Mouse (Mus musculus) lung, embryonic 14.5 days (tissue): ENCODE measurements around the gene Grk5. TPM values are rescaled to one million over a fixed set of nuclear protein-coding genes. Genes with fewer than 3 reads are reported as not detected.
"Not testable (repeated sequence)": the region's sequence is repeated elsewhere in the genome, so short reads cannot be mapped to it uniquely, and the experiment has no call there.

ENCODE experiments used
- ATAC-seq: fragments of 200-750 bp; cut with Nextera tagmentation; 2 replicates; pipeline ENCODE4 v1.8.0; 2017; ENCODE audit warnings: mild to moderate bottlenecking, moderate TSS enrichment, moderate library complexity; ENCODE audit not compliant: insufficient read depth
- DNase-seq: peaks from one replicate; pipeline ENCODE4 v3.0.0-alpha.2; 2015
- H3K27ac ChIP-seq: fragments of 300-500 bp; sonication (generic); 2 replicates; pipeline ENCODE4 v1.5.1; 2014; ENCODE audit warnings: low read depth, mild to moderate bottlenecking, moderate library complexity
- H3K27me3 ChIP-seq: fragments of 300-500 bp; sonication (generic); 2 replicates; pipeline ENCODE4 v1.6.1; 2014; ENCODE audit warnings: low read length, control low read depth; ENCODE audit not compliant: insufficient read depth
- H3K36me3 ChIP-seq: fragments of 300-500 bp; sonication (generic); 2 replicates; pipeline ENCODE4 v1.6.1; 2014; ENCODE audit warnings: control low read depth; ENCODE audit not compliant: insufficient read depth
- H3K4me1 ChIP-seq: fragments of 300-500 bp; sonication (generic); 2 replicates; pipeline ENCODE4 v1.6.1; 2014; ENCODE audit warnings: antibody characterized with exemption, control low read depth; ENCODE audit not compliant: insufficient read depth
- H3K4me2 ChIP-seq: fragments of 300-500 bp; sonication (generic); 2 replicates; pipeline ENCODE4 v1.6.1; 2014; ENCODE audit warnings: mild to moderate bottlenecking
- H3K4me3 ChIP-seq: fragments of 300-500 bp; sonication (generic); 2 replicates; pipeline ENCODE4 v1.5.1; 2014; ENCODE audit warnings: low read depth, low read length
- H3K9ac ChIP-seq: fragments of 300-500 bp; sonication (generic); 2 replicates; pipeline ENCODE4 v1.6.1; 2014
- H3K9me3 ChIP-seq: fragments of 300-500 bp; sonication (generic); 2 replicates; pipeline ENCODE4 v1.6.1; 2016; ENCODE audit warnings: low read depth, low read length, control low read depth
- CTCF ChIP-seq: IDR thresholded peaks from 2 replicates; pipeline ENCODE4 v1.5.1; 2016; ENCODE audit warnings: antibody characterized with exemption, low read depth
- WGBS: fragments of 180-500 bp; shearing (Covaris S2); extraction: QIAGEN DNeasy Blood & Tissue Kit; methylation state at CpG from one replicate; pipeline ENCODE4 v1.1.7; 2014; 5-methylcytosine and 5-hydroxymethylcytosine counted together
- polyA plus RNA-seq: library from polyadenylated mRNA; unstranded; fragments of >200 nt; fragmentation: Nextera tagmentation; extraction: Ambion mirVana; gene quantifications from 2 replicates; pipeline ENCODE4 v1.2.1, GENCODE M21; 2014

Gene Grk5
- 3.2 and 4.5 TPM in 2 replicates for polyA plus RNA-seq

DNA sequence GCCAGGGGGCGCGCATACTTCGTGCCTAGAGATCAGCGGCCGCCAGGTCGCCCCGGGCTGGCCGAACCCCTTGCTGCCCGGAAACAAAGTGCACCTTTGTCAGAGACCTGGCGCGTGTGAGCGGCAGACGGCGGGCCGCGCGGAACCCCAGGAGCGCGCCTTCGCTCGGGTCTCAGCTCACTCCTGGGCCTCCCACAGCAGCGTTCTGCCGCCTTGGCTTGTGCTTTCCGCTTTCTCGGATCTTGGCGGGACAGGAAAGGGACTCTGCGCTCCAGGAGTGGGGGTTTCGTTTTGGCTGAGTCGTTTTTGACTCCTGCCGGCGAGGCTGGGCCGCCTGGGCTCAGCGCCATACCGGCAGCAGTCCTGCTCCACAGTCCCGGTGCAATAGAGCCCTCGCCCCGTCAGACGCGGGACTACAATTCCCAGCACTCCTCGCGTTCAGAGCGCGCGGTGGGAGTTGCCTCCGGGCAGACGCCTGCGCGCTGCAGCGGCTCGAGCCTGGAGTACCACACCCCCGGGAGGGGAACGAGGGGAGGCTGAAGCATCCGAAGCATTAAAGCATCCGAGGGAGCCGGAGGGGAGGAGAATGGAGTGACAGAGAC, at the start of gene Grk5:
TSS of gene Grk5 (plus strand) at position 36 of the 602 bp plus-strand sequence.
- Histone ChIP-seq H3K4me2 (peak within 1 kb of the TSS; percentile 81), H3K27me3 (no peaks in the 10 kb centered on the region)
- peak; percentile 86 for TF ChIP-seq CTCF

DNA sequence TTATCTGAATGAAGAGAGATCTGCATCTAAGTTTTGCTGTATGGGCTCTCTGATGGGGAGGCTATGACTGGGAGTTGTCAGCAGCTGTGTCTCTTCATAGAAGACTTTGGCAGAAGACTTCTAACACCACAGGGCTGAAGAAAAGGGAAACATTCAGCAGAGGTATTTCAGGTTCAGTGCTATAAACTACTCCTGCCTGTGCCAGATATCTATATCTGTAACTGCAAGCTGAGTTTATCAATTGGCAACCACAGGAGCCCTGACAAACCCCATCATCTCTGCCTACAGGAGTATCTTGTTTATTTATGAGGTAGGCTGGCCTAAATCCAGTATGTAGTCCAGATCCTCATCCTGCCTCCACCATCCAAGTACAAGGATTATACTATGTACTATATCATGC, 46.2 kb upstream of the Grk5 start:
- TF ChIP-seq CTCF: no peak
- Histone ChIP-seq H3K9me3 (no peaks in the 10 kb centered on the region), H3K4me1 (no peaks in the 10 kb centered on the region), H3K4me3 (no peak overlapping the region), H3K9ac (no peak overlapping the region), H3K4me2 (no peak overlapping the region), H3K36me3 (peaks cover 7% of the 10 kb centered on the region), H3K27me3 (no peaks in the 10 kb centered on the region), H3K27ac (no peak overlapping the region)
- ATAC-seq: no peak
- no peak for DNase-seq

More for the DNA sequence above, at the start of gene Grk5:
- under 1% methylated on average over 54 of the region's 55 CpGs for WGBS
- Histone ChIP-seq H3K4me3 (peak within 1 kb of the TSS; percentile 79), H3K27ac (peak within 1 kb of the TSS; percentile 98), H3K4me1 (no peaks in the 10 kb centered on the region; the same call in 1 of the 2 replicates), H3K9ac (peak within 1 kb of the TSS; percentile 86), H3K9me3 (no peaks in the 10 kb centered on the region), H3K36me3 (no peaks in the 10 kb centered on the region)
- DNase-seq (peak; percentile 98), ATAC-seq (peak; percentile 98)

DNA sequence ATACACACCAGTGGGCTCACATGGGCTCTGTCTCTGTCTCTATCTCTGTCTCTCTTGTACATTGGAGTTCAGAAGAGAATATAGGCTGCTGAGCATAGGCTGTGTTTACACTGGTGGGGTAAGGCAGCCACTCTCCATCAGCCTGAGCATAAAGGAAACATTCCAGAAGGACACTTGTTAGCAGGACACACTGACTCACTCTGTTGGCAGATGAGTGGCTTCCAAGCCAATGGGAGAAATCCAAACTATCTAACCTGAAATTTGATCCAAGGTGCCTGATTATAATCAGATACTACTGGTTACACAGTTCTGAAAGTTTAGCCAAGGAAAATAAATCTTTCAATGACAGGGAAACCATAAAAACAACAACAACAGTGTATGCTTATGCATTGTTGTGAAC, 43.8 kb upstream of the Grk5 start:
- Histone ChIP-seq H3K36me3 (no peaks in the 10 kb centered on the region; the same call in 1 of the 2 replicates), H3K4me2 (no peak overlapping the region), H3K4me3 (no peak overlapping the region), H3K9ac (no peak overlapping the region), H3K27ac (no peak overlapping the region), H3K9me3 (no peaks in the 10 kb centered on the region), H3K27me3 (no peaks in the 10 kb centered on the region), H3K4me1 (no peaks in the 10 kb centered on the region)
- no peak for DNase-seq
- TF ChIP-seq CTCF: no peak
- ATAC-seq: no peak

DNA sequence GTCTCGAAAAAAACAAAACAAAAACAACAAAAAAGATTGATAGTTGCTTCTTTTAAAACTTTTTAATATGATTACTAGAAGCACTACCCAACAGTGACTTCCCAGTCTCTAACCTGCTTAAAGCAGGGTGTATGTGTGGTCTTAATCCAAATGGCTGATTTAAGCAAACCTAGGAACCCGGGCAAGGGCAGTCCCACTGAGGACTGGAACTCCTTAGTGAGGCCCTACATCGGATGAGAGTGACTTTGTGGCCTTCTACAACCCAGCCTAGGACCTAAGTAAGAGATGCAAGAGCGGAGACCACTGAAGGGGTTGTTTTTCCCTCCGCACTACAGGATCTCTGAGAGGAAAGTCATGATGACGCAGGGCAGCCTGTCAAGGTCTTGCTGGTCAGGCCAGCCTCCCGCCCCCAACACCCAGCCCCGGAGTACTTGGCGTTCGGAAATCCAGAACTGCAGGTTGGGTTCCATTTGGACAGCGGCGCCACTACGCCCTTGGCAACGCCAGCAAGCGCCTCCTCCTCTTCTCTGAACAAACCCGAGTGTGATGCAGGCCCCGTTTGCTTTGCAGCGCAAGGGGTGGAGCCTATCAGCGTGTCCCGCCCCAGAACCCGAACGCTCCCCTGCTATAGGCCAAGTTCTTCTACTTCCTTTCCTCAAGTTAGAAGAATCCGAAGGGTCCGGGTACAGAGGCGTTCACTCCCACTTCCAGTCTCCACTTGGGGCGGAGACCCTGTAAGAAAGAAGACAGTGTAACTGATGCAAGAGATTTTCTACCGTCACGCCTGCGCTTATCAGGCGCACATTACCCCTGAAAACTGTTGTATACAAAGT, 28.5 kb upstream of the Grk5 start, which contains the start of gene Sfxn4:
TSS of gene Sfxn4 (minus strand) at position 612 of the 833 bp plus-strand sequence.
- Histone ChIP-seq H3K27ac (peak within 1 kb of the TSS; percentile 79), H3K36me3 (peaks cover 21% of the 10 kb centered on the region), H3K4me1 (no peaks in the 10 kb centered on the region), H3K27me3 (no peaks in the 10 kb centered on the region), H3K9ac (peak within 1 kb of the TSS; percentile 64), H3K4me3 (peak within 1 kb of the TSS; percentile 53), H3K9me3 (no peaks in the 10 kb centered on the region), H3K4me2 (peak within 1 kb of the TSS; percentile 67)
- 3% methylated on average over 30 of the region's 30 CpGs for WGBS
- peak; percentile 96 for DNase-seq
- peak; percentile 100 for ATAC-seq
- no peak for TF ChIP-seq CTCF

DNA sequence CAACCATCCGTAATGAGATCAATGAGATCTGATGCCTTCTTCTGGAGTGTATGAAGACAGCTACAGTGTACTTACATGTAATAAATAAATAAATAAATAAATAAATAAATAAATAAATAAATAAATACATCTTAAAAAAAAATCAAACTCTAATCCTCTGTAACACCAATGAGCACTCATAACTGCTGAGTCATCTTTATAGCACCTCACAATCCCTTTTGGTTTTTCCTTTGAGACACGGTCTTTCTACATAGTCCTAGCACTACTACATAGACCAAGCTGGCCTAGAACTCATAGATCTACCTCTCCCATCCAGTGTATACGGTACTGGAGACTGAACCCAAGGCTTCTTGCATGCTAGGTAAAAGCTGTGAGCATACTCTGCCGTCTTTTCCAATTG, 23.4 kb upstream of the Grk5 start:
- not testable (repeated sequence) for H3K4me3 ChIP-seq, H3K27ac ChIP-seq, ATAC-seq, H3K9me3 ChIP-seq, DNase-seq, H3K4me1 ChIP-seq, H3K9ac ChIP-seq, H3K27me3 ChIP-seq, H3K4me2 ChIP-seq
- peaks cover 47% of the 10 kb centered on the region for H3K36me3 ChIP-seq
- WGBS: 93% methylated on average over 4 of the region's 4 CpGs

DNA sequence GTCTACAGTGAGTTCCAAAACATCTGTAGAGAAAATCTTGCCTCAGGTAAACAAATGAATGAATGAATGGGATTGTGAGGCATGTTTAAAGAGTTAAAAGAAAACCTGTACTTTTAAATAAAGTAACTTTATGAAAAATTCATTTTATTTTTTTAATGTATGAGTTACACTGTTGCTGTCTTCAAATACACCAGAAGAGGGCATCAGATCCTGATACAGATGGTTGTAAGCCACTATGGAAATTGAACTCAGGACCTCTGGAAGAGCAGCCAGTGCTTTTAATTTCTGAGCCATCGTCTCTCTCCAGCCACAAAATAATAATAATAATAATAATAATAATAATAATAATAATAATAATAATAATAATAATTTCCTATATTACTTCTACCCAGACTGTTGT, 19.1 kb upstream of the Grk5 start:
- ATAC-seq: no peak
- no peak; the same call in 1 of the 2 replicates for TF ChIP-seq CTCF
- H3K4me1 ChIP-seq: peaks cover 4% of the 10 kb centered on the region; the same call in 1 of the 2 replicates
- H3K9me3 ChIP-seq: no peaks in the 10 kb centered on the region
- DNase-seq: peak; percentile 4
- H3K27ac ChIP-seq: no peak overlapping the region
- H3K4me2 ChIP-seq: no peak overlapping the region
- H3K9ac ChIP-seq: no peak overlapping the region
- no peaks in the 10 kb centered on the region for H3K27me3 ChIP-seq
- H3K36me3 ChIP-seq: peaks cover 26% of the 10 kb centered on the region
- no peak overlapping the region for H3K4me3 ChIP-seq
- WGBS: 84% methylated on average over 1 of the region's 1 CpGs

DNA sequence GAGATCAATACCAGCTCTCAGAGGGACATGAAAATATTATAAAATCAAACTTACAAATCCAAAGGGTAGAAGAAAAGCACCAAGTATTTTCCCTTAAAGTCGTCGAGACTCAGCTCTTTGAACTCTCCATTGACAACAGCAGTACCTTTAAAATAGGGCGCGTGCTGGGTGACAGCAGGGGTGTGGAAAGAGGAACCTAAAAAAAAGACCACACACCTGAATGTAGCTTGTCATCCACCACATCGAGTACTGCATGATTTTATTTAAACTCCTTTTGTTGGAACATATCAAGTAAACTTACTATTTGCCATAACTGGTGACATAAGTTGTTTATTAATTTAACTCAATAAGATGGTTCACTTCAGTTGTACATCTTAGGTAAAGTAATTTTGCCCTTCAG, 18.2 kb upstream of the Grk5 start:
- Histone ChIP-seq H3K27ac (no peak overlapping the region), H3K9me3 (no peaks in the 10 kb centered on the region), H3K4me3 (no peak overlapping the region), H3K4me2 (no peak overlapping the region), H3K4me1 (peaks cover 4% of the 10 kb centered on the region; the same call in 1 of the 2 replicates), H3K9ac (no peak overlapping the region), H3K36me3 (peaks cover 26% of the 10 kb centered on the region), H3K27me3 (no peaks in the 10 kb centered on the region)
- ATAC-seq (no peak), DNase-seq (no peak)
- no peak for TF ChIP-seq CTCF
- 86% methylated on average over 5 of the region's 5 CpGs for WGBS
